ENCODE assay signal across 11 mouse cellular contexts in genomic region chr11:33744429-33744828, GRCm38 (mm10).
A peak's percentile ranks its signal among the peaks of the same experiment; 100 is the strongest.
DNase-seq lines count a peak whose midpoint lies in the region; ATAC-seq and TF ChIP-seq lines count a peak whose summit lies in the region.
"Had no signal": no experiment of that assay in that cellular context is flagged by ENCODE, and none has a peak within 500 bp of the region (broad histone marks: within the 10 kb centered on the region; RNA-seq: fewer than 3 reads in every experiment).

No protein-coding gene starts in this region.

- no peak overlapping the region for H3K27ac ChIP-seq in kidney, embryonic 15.5 days
- H3K27ac ChIP-seq: neural tube, embryonic 12.5 days had no signal

- no peaks in the 10 kb centered on the region for H3K4me1 ChIP-seq in kidney, embryonic 15.5 days

- WGBS in kidney, embryonic 15.5 days, result 43% methylated on average over 7 of the region's 7 CpGs

- no peak overlapping the region for H3K4me2 ChIP-seq in kidney, embryonic 15.5 days
- H3K4me2 ChIP-seq: neural tube, embryonic 12.5 days had no signal

- no peaks in the 10 kb centered on the region for H3K9me3 ChIP-seq in kidney, embryonic 15.5 days (replicated peaks)
- H3K9me3 ChIP-seq: neural tube, embryonic 12.5 days had no signal

- no peaks in the 10 kb centered on the region for H3K36me3 ChIP-seq in kidney, embryonic 15.5 days
- H3K36me3 ChIP-seq: neural tube, embryonic 12.5 days had no signal

- no peak for TF ChIP-seq CTCF in brain, embryonic 14.5 days (IDR thresholded peaks at IDR 0.05; ENCODE audit: borderline replicate concordance, extremely low read depth, insufficient read depth, insufficient read length)

- no peak for TF ChIP-seq POLR2A in brain, embryonic 14.5 days (IDR thresholded peaks at IDR 0.05; ENCODE audit: borderline replicate concordance, extremely low read depth, insufficient read depth, insufficient read length, poor library complexity, severe bottlenecking)

- no peak overlapping the region for H3K9ac ChIP-seq in kidney, embryonic 15.5 days
- H3K9ac ChIP-seq: neural tube, embryonic 12.5 days had no signal

- no peak for DNase-seq in kidney, postnatal 14 days
- DNase-seq in CD4-positive, CD25-positive, alpha-beta regulatory T cell, adult 2 months (ENCODE audit: low read depth, low spot score), result peak; percentile 26
- peak; percentile 60 for DNase-seq in brain, embryonic 14.5 days (ENCODE audit: low read depth)
- DNase-seq in lung, postnatal 4 days, result peak; percentile 45 to 78
- DNase-seq in adrenal gland, adult 8-10 months, result no peak
- no peak for DNase-seq in cerebellum, postnatal 14 days
- DNase-seq in right cerebral cortex, postnatal 14 days, result no peak
- DNase-seq: cerebellum, adult 9-11 months; heart, postnatal 10 days had no signal

- no peaks in the 10 kb centered on the region for H3K27me3 ChIP-seq in kidney, embryonic 15.5 days
- H3K27me3 ChIP-seq: neural tube, embryonic 12.5 days had no signal

- 0 out of 2 replicates have a peak, but pooled peaks have one; percentile 53 for ATAC-seq in kidney, embryonic 15.5 days (replicated peaks; ENCODE audit: low FRiP score)

- H3K4me3 ChIP-seq in kidney, embryonic 15.5 days (replicated peaks), result no peak overlapping the region
- H3K4me3 ChIP-seq: neural tube, embryonic 12.5 days had no signal

Comparison
In these comparisons a context has a peak if more than half of its experiments do, and no peak if none do; other contexts are left out.
1. DNase-seq: peak in CD4-positive, CD25-positive, alpha-beta regulatory T cell, adult 2 months (single experiment), brain, embryonic 14.5 days (single experiment) and lung, postnatal 4 days (2 of 2); none in kidney, postnatal 14 days (single experiment), adrenal gland, adult 8-10 months (single experiment), cerebellum, postnatal 14 days (0 of 2) and right cerebral cortex, postnatal 14 days (single experiment).